Mouse (Mus musculus) cerebellum, postnatal 25 days (tissue): ENCODE data around the gene Pabpn1l.
A peak's percentile ranks its signal among the peaks of the same experiment; 100 is the strongest.

Experiments used
- DNase-seq, 2 experiments: peaks; one replicate each; pipeline ENCODE4 v3.0.0; 2021; ENCODE audit warnings: mixed read lengths in 2 of 2

The Pabpn1l gene

DNA sequence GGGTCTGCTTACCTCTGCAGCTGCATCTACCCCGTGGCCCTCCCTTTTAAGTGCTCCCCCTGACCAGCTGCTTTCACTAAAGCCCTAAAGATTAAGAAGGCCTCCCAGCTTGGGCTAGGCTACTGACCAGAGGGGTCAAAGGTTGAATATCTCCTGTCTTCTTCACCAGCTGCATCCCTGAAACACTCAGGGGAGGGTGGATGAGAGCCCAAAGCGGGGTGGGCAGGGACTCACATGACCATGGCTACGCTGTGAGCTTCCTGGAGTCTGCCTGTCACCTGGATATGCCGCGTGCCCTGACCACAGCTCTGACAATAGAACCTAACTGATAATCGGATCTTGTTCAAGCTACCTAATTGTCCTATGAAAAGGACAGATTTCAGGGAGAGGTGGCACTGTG, at the start of gene Pabpn1l:
Gene Pabpn1l, minus strand, starts transcription at position 13 of the 400 bp plus-strand sequence.
- DNase-seq, result no peak

DNA sequence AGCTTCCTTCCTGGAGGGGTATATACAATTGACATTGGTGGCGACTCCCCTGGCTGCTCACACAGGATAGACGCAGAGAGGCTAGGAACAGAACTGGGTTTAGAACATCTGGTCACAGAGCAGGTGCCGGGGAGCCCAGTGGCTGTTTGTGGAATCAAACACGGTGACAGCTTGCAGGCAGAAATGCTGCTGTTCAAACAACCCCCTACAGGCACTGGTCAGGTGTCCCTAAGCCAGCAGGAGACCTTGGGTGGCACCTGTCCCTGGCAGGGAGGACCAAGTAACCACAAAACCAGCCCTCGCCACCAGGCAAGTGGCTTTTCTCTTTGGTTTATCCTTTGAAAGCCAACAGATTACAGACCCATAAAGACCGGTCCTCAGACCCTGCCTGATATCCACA, 49.4 kb upstream of the Pabpn1l start:
- DNase-seq, result peak in 1 of 2 experiments; percentile 45

DNA sequence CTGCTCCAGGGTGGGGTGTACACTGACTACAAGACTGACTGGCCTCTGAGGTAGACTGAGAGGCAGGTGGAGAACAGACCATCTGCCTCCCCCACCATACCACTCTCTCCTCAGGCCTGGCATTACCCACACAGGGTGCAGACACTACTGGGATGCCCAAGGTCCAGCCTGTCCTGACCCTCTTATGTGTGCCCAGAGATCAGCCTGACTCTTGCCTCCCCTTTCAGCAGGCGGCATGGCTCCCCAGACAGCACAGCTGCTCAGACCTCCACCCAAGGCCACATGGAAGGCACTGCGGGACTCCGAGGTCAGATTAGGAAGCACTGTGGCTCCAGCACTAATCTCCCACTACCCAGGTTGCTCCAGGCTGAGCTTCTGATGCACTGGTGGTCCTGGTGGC, 48.2 kb upstream of the Pabpn1l start:
- no peak for DNase-seq

DNA sequence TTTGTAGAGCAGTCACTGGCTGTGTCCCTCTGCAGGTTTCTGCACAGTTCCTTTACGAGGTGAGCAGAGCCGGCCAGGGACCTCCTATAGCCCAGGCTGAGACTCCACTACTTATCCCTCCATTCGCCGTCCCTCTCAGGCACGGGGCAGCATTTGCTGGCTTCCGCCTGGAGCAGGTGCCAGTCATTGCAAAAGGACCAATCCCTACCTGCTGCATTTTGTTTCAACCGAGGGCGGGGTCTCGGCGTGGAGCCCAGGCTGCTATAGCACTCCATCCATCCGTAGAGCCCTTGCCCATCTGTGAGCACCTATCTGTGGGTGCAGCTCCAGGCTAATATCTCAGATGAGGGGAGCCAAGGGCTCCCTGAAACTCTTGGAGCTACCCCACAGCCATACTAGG, 47.5 kb upstream of the Pabpn1l start:
- DNase-seq, result peak; percentile 44 to 56

DNA sequence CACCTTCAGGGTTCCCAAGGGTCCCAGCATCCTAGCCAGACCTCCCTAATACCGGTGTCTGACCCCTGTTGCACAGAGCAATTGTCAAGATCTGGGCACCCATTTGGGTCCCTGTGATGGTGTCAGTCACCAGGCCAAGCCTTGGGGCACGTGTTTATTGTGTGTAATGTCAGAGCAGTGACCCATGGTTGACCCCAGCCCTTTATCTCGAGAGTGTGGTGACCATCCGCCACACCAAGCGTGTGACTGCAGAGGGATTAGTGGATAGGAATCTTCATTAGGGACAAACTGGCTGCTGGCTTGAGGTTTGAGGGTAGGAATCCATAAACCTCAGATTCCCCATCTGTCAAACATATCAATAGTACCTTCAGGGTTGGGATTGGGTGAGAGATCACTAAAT, 46.8 kb upstream of the Pabpn1l start:
- no peak for DNase-seq

DNA sequence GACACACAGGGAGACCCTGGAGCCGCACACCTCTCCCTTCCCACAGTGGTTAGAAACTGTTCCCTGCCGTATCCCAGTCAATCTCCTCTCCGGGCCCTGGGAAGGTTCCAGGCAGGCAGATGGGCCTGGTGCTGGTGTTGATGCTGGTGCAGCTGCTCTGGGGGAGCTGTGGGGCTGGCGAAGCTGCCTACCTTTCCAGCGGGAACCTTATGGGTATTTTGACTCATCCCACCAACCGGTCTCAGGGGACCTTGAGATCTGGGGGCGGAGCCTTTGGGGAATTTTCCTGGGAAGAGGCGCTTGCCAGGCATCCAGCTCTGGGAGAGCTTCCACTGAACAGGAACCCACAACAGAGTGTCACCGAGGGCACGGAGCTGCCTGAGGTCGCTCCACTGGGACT, 45.3 kb upstream of the Pabpn1l start:
- DNase-seq, result no peak

DNA sequence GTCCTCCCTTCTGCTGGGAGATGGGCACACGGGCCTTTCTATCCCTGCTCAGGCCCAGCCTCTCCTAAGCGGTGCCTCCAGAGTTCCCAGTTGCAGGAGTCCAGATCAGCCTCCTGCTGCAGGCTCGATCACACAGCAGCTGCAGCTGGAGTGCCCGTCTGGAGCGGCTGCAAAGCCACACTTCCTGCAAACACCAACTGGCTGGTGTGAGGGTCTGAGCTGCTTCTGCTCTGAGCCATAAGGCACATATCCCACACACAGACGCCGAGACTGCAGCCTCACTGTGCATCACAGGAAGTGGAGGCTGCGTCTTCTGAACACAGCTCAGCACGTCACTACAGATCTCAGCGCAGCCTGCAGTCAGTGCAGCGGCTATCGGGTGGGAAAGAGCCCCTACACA, 44.3 kb upstream of the Pabpn1l start:
- DNase-seq, result no peak

DNA sequence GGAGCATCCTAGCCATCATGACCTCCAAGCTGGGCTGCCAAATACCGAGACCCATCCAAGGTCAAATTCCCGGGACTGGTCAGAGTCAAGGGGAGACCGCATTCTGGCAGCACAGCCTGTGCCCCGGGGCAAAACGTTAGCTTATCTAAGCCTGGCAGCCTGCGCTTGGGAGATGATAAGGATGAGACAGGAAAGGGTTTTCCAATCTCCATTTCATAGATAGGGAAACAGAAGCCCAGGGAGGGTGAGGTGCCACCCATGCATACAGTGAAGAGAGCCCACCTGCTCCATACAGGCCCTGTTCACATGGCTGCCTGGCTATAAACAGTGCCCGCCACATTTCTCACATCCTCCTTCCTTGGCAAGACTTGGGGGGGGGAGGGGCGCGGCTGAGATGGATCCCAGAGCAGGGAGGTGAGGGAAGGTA, 43.8 kb upstream of the Pabpn1l start:
- peak in 1 of 2 experiments; percentile 54 for DNase-seq

DNA sequence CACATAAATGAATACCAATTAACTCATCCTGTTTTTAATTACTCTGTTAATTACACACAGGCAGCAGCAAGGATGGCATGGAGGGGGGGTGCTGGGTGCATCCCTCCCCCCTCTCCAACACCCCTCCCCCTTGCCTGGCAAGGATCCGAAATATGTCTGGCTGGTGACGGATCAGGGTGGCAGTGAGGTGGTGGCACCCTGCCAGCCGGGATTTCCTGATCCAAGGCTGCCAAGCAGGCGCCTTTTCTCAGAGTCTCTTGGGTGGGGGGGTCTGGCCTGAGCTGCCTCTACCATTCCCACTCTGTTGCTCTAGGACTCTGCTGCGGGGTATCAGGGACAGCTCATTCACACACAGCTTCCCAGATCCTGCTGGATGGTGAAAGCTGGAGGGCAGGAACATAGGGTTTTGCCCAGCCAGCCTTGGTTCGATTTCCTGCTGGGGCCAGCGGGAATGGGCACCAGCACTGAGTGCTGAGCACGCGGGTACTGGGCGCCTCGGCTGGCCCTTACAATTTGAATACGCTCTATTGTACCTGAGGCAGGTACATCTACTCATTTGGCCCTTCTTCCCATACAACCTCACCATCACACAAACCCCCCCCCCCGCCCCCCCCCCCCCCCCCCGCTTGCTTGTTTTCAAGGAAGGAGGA, 43.3 kb upstream of the Pabpn1l start:
- peak; percentile 78 to 85 for DNase-seq

DNA sequence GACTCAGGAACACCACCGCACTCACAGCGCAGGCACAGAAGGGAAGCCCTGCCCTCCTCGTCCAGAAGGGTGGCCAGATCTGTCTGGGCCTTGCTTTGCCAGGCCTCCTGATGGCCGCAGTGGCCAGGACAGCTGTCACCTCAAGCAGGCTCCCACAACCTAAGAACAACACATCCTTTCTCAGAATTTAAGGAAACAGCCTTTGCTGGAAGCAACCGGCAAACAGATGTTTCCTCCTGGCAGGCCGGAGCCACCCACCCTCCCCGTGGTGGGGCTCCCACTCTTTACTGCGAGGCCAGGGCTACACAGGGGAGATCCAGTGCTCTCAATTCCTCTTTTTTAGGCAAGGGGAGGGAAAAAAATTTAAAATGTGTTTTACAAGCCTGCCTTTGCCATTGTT, 42.7 kb upstream of the Pabpn1l start:
- DNase-seq, result peak; percentile 80 to 82

DNA sequence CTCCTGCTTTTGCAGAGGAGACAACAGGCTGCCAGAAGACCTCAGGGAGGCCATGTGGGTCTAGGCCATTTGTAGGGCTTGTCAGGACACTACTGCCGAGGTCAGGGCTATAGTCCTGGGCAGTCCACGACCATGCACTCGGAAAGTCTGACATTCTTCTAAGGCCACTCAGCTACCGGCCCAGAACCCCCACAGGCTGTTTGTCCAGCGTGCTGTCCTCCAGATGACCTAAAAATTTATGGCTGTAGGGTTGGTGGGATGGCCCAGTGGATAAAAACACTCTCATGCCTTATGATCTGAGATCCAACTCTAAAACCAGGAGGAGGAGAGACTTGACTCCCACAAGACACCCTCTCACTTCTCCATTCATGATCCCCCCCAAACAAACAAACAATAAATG, 41.1 kb upstream of the Pabpn1l start:
- DNase-seq, result no peak

DNA sequence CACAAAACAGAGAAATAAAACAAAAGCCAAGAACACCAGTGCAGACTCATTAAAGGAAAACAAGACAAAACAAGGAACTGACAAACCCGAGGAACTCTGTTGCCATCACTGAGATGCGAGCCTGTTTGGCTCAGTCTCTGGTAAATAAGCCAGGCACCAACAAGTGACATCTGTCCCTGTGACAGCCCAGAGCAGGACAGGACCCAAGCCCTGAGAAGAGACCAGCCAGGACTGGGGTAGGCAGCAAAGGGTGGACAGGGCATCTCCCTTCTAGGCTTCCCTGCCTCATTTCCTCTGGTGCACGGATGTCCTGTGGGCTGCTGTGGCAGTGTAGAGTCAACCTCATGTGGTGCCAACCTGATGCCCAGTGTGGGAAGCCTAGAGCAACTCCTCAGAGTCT, 40.6 kb upstream of the Pabpn1l start:
- peak; percentile 40 to 41 for DNase-seq

DNA sequence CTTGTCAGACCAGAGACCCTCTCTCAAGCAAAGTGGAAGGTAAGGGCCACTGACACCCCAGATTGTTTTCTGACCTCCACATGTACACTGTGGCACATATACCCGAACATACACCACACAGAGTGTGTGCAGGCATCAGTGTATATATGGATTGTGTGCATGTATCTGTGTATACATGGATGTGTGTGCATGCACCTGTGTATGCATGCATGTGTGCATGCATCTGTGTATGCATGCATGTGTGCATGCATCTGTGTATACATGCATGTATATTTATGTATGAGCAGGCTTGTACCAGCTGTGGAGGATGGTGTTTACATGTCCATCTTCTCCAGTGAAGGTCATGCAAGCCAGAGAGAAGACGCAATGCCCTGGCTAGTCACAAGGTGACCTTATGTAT, 39.4 kb upstream of the Pabpn1l start:
- DNase-seq, result no peak

DNA sequence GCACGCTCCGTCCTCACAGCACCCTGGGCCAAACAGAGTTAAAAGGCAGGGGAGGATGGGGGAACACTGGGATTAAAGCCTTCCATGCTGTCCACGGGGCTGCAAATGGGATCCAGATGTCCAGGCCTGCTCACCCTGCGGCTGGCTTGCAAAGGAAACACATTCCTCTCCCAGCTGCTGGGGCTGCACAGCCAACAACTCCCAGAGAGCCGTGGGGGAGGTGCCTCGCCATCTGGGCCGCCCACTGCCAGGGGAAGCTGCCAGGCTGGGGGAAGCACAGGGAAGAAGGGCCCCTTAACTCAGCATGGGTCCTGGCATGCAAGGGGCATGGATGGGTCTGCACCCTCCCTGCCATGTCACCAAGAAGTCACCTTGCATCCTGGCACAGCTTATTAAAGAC, 38.6 kb upstream of the Pabpn1l start:
- peak; percentile 66 to 72 for DNase-seq

DNA sequence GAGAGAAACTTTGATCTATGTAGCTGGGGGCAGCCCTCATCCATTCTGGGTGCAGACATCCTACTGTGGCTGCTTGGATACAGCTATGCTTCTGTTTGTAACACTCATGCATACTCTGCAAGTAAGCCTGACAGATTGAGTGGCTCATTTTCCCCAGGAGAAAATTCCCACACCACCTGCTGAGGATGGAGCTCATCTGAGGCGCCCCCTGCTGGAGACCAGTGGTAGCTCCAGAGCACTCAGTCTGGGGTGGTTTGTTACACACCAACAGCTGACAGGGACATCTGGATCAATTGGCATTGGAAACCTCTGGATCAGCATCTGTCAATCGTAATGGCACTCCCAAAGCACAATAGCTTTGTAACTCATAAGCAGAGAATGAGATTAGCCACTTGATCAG, 37.5 kb upstream of the Pabpn1l start:
- DNase-seq, result peak; percentile 37 to 54

DNA sequence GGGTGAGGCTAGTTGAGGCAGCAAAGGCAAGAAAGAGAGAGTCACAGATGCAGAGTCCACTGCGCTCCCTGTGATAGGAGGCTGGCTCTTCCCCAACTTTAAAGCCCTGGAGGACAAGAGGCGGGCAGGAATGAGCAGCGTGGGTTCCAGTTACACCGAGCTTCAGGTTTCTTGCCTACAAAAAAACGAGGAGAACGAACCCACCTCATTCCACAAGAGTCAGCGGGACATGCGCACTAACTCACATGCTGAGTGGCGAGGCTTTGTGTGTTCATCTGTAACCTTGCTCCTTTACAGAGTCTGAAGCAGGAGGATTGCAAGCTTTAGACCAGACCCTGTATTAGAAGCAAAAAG, 36.2 kb upstream of the Pabpn1l start:
- DNase-seq, result no peak

DNA sequence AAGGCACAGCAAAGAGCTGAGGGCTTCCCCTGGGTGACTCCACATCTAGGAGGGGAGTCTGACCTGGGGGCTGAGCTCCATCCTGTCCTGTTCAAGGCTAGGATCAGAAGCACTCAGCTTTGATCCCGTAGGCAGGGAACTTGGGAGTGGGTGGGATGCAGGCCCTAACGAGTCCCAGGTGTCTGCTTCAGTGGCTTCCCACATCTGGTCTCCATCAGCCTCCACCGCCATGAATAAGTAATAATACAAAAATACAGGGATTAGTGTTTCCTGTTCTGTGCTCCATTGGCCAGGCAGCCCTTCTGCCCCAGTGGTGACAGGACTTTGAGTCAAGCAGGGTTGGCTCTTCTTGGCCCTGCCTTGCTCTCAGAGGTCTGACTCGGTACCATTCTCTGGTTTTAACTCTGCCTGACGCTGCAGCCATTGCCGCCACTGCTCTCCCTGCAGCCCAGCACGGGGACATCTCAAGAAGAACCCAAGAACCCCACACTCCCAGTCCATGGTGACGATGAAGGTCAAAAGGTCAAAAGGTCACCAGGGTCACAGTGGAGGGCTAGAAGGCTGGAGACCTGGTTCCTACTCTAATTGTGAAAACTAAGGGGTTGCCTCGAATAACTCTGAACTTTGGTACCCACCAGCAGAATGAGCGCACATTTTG, 35.7 kb upstream of the Pabpn1l start:
- no peak for DNase-seq

DNA sequence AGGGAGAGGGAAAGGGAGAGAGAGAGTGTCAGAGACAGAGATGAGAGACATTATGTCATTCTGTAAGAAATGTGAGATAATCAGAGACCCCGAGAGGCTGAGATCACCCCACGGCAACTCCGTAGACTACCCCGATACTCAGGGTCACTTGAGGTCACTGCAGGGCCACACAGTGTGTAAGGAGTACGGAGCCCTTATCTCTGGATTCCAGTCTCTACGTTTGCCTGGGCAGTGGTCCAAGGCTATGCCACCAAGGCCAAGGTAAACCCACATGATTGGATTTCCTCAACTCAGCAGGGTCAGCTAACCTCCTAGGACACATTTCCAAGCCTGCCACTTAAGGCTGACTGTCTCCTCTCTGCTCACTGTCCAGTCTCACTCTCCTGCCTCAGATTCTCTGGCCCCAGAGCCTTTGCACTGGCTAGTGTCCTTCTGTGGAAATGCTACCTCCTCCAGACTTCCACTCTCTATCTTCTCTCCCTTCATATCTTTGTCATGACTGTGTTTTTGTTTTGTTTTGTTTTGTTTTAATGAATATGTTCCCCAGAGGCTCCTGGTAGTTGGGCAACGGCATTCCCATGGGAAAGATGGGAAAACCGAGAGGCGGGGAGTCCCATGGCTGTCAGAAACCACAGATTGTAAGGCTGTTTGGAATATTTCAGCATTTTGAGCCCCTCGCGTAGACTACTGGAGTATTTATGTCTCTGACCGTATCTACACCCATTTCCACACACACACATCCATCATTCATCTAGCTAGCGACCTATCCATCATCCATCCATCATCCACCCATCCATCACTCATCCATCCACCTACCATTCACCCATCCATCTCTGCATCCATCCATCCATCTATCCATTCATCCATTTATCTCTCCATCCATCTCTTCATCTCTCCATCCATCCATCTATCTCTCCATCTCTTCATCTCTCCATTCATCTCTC, 33.8 kb upstream of the Pabpn1l start:
- DNase-seq, result peak; percentile 36 to 60

DNA sequence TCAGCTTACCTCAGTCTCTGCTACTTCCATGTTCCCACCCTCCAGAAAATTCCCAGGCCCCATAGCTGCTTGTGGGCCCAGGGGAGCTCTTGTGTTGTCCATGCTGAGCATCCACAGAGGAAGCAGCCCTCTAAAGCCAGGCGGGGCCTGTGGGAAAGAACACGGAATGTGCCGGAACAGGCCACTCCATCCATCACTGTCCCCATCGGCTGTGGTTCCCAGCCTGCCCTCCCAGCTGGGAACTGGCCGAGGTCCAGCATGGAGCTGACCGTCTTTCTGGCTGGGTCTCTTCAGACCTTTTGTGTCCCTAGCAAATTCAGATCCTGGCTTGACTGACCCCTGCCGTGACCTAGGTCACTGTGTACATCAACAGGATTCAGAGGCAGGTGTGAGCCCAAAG, 32.2 kb upstream of the Pabpn1l start:
- peak; percentile 51 to 69 for DNase-seq

DNA sequence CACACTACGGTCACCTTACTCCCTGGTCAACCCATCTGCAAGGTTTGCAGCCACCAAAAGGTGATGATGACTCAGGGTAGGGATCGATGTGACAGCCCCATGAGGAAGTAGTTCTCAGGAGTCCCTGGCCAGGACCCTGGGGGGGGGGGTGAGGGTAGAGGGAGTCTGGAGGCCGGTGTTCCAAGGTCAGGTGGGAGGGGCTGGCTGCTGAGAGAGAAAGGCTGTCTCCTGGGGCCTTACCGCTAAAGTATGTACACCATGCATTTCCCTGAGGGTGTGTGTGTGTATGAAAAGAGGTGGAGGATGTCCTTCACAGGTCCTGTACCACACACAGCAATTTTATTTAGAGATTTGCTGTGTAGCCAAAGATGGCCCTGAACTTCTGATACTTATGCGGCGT, 30.1 kb upstream of the Pabpn1l start:
- no peak for DNase-seq

DNA sequence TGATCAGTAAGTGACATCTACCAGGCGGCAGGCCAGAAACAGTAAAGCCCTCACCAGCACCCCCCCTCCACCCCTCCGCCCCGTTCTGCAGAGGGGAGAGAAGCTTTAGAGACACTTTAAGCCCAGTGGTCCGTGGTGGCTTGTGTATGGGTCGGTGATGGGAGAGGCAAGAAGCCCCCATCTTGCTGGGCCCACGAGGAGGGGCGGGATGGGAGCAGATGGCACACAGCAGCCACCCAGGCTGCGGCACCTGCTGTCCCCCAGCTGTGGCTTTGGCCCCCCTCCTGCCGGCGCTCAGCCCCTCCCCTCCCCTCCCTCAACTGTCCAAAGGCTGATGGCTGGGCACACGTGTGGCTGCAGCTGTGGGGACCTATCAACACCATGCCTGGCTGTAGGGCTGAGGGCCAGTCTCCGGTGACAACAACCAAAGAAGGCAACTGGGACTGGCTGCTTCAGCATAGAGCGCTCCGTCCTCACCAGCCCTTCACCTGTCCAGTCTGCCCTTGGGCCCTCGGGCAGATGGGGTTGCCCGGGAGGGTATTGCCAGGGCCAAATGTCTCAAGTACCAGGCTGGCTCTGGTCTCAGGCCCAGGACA, 28.9 kb upstream of the Pabpn1l start:
- peak in 1 of 2 experiments; percentile 43 for DNase-seq

DNA sequence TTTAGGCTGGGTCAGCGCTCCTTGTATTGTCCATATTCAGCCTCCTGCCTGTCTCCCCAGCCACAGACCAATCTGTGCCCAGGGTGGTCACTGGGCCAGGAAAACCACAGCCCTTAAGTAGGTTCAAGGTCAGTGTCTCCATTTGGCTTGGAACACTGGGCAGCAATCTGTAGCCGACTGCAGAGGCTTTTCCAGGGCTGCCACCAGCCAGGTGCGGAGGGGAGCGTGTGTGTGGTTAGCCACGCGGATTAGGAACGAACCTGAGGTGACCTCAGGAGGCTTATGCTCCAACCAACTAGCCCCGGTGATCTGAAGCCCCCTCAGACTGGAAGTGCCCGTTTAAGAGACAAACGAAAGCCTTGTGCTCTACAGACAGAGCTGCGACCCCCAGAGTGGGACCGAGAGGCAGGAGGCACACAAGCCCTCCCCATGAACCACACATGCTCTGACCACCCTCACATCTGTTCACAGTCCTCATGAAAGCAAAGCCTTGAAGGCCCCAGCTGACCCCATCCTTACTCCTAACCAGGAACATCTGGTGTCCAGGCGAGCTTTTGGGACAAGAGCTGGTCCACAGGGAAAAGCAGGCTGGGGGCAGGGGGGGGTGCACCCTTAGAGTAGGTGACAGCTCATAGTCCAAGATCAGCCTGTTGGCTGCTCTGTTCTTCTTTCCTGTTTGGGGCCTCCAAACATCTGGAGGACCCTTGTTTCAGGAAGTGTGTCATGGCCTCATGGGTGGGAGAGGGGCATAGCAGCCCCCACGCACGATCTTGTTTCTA, 25.8 kb upstream of the Pabpn1l start:
- DNase-seq, result no peak

DNA sequence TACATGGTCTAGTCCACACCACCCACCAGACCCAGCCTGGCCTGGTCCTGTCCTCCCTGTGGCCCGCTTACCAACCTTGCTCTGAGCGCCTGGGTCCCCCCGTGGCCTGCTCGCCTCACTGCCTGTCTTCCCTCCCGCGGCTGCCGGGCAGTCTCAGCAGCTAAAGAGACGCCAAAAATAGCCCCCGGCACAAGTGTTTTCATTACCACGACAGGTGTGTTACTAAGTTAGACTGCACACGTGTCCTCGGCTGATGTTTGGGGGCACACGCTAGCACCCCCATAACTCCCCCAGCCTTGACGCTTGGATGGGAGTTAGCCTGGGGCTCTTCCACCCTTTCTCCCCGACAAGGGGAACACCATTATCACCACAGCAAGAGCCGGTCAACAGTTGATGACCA, 23.8 kb upstream of the Pabpn1l start:
- no peak for DNase-seq
